Mouse (Mus musculus): ENCODE measurements at regions not wholly inside any gene's neighbourhood (a gene's known extent, or its start where the extent isn't known, plus 50 kb on each side); places are given as distances from the start of the nearest gene placed in this dataset.

DNA sequence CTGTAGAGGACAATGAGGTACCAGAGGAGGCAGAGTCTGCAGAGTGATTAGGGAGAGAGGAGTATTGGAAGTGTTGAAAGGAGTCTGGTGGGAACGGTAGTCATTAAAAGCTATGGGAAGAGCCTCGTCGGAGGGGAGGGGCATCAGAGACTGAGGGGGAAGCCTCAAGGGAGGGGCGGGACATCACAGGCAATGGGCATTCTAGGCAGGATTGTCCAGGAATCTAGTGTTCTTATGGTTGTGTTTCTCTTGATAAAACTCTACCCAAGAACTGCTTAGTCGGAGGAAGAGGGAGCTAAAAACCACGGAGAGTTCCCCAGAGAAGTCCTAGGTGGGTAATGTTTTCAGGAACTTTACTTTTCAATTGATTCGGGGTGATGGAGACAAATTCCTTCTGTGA lies 90.2 kb downstream of the Sec23ip start:
- no peak for DNase-seq (ENCODE audit: low spot score)

DNA sequence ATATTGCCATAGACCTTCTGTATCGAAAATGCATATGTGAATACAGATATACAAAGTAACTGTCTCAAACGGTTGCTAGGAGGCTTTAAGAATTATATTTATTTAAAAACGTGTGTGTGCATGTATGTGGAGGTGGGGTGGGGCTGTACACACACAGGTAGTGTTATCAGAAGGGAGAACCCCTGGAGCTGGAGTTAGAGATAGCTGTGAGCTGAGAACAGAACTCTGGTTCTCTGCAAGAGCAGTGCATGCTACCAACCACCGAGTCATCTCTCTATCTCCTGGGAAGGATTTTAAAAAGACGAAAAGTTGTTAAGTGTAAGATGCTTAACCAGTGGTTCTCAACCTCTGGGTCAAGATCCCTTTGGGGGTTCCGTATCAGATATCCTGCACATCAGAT lies 91.7 kb downstream of the Sec23ip start:
- DNase-seq (ENCODE audit: low spot score): no peak

DNA sequence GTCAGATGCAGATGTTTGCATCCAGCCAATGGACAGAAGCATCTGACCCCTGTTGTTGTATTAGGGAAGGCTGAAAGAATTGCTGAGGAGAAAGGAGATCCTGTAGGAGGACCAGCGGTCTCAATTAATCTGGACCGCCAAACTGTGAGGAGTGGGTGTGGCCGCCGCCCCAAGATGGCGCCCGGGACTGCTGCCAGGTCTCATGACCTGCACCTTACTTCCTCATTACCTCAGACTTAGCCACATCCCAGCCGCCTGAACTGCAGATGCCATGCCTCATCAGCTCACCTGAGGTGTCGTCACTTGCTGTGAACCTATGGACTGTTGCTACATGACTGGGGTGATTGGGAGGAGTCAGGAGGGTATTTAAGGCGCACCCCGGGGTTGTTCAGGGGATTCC lies 97.8 kb downstream of the Sec23ip start:
- DNase-seq (ENCODE audit: low spot score): no peak

DNA sequence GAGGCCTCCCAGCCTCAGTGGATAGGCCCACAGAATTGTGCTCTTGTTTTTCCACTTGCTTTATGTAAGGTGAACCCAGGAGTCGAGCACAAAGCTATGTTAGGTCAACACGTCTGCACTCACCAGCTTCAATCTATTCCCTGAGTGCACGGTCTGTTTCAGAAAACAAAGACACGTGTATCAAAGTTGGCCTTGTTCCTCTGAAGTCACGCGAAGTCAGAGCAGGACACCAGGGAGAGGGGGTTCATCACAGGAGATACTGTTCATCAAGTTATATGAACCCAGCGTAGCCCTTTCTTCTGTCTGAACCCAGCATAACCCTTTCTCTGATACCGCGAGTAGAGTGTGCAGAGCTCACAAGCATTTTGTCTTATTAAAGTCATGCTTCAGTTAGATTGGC lies 98.8 kb downstream of the Sec23ip start:
- no peak for DNase-seq (ENCODE audit: low spot score)

DNA sequence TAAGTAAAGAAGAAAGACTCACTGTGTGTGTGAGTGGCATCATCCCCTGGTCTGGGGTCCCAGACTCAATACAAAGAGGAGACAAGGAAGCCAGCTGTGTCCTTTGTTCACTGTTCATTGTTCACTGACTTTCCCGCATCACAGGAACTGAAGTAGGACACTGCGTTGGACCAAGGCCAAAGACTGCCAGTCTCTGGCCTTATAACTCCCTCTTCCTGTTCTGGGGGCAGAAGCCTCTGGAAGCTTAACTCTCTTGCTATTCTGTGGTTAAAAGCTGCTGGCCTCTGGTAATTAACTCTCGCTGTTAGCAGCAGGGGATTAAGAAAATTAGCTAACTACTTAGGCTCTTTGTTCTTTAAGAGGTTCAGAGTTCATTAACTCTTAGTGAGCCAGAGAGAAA lies 104.5 kb downstream of the Sec23ip start:
- DNase-seq (ENCODE audit: low spot score): no peak

DNA sequence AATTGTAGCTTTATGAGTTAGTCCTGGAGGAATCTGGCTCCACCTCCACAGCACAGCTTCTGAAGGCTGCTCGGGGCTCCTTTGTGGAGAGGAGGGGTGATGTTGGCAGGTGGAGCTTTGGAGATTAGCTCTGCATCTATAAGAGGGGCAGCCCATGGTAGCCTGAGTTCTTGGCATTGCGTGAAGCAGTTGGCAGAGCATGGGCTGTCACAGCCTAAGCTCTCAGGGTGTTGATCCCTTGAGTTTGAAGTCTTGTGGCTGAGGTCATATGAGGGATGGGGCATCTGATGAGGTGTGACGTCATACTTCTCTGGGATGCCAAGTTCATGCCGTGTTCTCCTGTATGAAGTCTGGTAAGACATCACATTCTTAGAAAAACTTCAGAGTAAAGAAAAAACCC lies 109.5 kb downstream of the Sec23ip start:
- DNase-seq (ENCODE audit: low spot score): no peak

DNA sequence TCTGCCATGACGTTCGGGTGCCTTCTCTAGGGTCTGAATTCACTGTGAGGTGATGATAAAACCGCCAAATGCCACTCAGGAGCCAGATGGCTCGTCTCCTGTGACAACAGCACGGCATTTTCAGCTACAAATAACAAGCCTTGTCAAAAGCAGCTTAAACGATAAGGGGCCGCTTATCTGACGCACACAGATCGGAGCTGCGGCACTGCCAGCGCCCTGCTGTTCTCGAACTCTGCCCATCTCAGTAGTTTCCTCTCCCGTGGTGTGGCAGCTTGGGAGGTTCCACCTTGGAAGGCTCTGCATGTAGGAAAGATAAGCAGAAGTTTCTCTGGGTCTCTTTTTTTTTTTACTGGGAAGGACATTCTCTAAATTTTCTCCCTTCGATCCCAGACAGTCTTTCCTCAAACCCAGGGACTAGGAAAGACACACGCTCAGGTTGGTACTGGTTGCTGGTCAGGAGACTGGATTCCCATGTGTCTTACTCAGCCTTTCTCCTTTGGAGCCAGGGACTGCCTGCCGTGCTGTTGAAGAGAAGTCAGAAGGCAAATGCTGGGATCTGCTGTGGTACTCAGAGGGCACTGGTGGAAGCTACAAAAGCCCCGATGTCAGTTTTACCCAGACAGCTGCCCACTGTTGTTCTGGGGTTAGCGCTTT lies 110.1 kb downstream of the Sec23ip start:
- DNase-seq (ENCODE audit: low spot score): peak; percentile 78

DNA sequence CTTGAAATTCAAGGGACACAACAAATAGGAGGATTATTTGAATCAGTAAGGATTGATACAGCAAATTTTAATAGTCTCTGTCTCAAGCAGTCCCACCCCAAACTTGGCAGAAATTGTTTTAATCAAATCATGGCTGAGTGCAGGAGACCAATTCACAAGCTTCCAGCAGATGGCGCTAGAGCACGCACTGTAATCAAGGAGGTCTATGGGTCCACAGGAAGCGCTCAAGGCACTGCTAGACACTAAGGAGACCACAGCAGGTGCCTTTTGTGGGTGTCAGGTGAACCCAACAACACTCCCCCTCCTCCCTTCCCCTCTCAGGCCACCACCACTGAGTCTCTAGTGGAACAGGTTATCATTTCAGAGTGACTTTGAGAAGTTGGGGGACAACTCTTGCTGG lies 115.4 kb downstream of the Sec23ip start:
- DNase-seq (ENCODE audit: low spot score): peak; percentile 72

DNA sequence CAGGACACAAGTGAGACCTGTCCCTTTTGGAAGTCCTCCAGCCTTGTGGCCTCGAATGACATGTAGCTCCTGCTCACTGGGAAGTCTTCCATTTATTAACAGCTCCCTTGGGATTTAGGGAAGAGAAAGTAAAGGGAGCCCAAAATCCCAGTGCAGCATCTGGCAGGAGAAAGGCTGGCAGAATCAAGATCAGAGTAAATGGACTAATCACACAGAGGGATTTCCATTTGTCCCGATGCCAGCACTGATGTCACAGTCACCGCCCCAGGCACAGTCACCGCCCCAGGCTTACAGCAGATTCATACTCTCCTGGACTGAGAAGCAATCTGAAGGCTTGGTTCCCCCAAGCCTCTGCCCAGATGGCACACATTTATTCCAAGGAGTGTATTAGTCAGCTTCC lies 116.0 kb downstream of the Sec23ip start:
- DNase-seq (ENCODE audit: low spot score): no peak

DNA sequence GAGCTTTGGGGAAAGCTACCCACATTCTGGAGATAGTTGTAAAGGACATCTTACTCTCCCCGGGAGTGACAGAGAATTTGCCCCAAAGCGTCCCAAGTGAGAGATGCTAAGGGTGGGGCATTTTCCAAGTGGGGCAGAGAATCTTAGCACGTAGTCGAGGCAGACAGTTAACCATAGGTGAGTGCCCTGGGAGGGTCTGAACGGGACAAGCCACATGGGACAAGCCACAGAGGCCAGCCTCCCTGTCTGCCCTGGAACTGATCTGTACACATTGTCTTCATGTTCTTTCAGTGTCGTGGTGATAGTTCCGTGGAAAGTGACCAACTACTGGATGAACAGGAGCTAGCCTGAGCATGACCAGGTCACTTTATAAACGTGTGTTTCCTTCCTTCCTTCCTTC lies 116.6 kb downstream of the Sec23ip start:
- no peak for DNase-seq (ENCODE audit: low spot score)

DNA sequence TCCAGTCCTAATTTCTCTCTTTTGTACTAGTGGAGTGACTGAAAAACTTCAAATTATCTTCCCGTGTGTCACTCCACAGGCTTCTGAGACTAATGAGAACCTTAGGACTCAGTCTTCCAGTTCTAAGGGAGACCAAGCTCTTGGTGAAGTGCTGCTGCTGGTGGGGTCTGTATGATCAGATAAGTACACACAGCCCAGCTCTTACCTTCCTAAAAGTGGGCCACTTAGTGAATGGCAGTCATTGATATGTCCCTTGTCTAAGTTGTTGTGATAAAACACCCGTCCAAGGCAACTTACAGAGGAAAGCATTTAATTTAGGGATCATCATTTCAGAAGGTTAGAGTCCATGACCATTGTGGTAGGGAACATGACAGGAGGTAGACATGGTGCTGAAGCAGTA lies 124.1 kb downstream of the Sec23ip start:
- DNase-seq (ENCODE audit: low spot score): no peak

DNA sequence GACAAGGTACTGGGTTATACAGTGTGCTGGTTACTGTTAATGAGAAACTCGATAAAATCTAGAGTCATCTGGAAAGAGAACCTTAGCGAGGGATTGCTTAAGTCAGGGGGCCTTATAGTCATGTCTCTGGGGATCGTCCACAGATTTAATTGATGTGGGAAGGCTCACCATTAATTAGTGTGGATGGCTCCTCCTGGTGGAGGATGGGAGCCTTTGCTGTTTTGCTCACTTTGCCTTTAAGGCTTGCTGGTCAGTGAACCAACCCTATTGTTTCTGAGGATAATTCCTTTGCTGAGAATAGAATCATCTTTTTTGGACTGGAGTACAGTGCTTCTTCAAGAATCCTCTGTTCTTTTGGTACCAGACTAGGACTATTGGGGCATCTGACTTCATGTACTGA lies 139.3 kb downstream of the Sec23ip start:
- no peak for DNase-seq (ENCODE audit: low spot score)

DNA sequence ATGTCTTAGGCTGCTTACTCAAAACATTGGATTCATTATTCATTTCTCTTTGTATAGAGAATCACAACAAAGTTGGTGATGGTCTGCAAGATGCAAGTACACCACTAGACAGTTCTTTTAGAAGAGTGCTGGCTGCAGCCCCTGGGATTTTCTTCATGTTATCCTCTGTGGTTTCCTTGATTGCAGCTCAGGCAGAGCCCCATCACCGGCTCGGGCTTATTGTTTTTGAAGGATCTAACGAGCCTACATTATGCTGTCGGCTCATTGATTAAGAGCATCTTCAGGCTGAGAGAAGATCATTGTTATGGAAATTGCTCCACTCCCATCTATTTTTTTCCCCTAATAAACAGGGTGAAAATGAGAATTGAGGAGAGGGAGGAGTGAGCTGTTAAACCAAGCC lies 140.8 kb downstream of the Sec23ip start:
- no peak for DNase-seq (ENCODE audit: low spot score)

DNA sequence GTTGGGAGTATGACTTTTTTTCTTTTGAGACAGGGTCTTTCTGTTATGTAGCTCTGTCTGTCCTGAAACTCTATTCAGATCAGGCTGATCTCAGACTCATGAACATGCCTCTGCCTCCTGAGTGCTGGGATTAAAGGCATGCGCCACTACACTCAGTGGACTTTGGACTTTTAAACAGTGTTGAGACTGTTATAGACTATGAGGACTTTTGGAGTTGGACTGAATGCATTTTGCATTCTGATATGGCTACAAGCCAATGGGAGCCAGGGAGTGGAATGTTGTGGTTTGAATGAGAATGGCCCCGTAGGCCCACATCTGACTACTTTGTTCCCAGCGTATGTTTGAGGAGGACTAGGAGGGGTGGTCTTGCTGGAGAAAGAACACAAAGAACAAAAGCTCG lies 165.4 kb downstream of the Sec23ip start:
- no peak for DNase-seq (ENCODE audit: low spot score)

DNA sequence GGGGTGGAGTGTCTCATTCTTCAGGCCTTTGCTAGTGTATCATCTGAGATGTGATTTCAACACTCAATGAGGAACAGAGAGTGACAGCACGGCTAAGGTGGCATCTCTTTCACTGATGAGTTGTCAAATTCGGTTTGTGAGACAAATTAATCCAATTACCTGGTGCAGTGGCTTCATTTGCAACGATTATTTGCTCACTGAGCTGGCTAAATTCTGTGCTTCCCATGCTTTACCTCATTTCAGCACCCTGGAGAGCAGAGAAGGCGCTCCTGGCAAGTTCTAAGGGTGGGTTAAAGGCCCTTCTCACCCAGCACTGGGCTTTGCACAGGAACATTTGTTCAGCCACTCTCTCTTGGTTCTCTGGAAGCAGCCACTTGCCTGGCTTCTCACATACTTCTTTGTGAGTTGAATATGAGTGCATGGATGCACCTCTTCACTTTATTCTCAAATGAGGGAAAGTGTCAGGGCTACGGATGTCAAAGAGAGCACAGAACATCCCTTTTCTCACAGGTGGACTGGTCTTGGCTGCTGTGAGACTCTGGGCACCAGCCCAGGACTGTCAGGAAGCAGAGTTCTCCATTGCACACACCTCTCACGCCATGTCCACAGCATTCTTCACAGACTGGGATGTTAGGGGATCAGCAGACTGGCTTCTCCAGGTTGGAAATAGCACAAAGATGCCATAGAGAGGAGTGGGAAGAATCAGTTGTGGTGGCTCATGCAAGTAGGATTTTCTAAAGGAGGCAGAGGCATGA lies 193.4 kb downstream of the Sec23ip start:
- no peak for DNase-seq (ENCODE audit: low spot score)

DNA sequence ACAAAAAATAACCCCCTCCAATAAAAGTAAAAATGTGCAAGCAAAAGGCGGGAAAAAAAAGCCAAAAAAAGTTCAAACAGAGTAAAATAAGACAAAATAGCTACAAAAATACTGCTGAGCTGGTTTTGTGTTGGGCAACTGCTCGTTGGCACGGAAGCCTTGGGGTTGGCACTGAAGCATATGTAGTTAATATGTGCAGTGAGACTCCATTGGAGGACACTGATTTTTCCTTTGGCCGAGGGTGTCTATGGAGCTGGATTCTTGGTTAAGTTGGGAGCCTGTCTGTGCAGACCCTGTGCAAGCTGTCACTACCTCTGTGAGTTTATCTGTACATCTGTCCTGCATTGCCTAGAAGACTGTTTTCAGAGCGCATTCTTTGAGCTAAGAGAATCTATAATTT lies 215.8 kb downstream of the Sec23ip start:
- no peak for DNase-seq (ENCODE audit: low spot score)

DNA sequence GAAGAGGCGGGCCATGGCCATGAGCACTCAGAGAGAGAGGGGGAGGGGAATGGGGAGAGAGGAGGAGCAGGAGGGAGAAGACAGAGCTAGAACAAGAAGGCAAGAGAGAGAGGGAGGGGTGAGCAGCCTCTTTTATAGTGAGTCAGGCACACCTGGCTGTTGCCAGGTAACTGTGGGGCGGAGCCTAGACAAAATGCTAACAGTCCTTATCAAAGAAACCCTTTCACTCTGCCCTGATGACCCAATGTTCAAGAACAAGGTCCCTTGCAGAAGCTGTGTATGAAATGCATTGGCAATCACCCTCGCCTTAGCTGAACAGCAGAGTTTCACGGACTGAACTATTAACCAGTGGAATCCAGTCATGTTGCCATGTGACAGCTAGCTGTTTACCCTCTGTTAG lies 235.2 kb downstream of the Sec23ip start:
- DNase-seq (ENCODE audit: low spot score): no peak

DNA sequence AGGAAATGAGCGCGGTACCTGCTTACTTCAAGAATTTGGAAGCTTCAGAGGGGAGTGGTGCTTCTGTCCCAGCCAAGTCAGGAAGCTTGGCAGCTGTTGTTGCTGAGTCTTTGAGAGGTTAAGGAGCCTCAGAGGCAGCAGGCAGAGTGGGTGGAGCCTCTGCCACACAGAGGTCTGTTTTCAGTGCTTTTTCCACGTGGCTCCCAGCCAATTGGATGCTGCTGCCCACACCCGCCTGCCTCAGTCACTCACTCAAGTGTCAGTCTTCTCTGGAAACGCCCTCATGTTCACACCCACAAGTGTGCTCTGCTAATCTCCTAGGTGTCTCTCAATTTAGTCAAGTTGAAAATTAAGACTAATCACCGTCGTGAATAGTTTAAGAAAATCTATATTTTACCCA lies 236.1 kb downstream of the Sec23ip start:
- DNase-seq (ENCODE audit: low spot score): no peak

DNA sequence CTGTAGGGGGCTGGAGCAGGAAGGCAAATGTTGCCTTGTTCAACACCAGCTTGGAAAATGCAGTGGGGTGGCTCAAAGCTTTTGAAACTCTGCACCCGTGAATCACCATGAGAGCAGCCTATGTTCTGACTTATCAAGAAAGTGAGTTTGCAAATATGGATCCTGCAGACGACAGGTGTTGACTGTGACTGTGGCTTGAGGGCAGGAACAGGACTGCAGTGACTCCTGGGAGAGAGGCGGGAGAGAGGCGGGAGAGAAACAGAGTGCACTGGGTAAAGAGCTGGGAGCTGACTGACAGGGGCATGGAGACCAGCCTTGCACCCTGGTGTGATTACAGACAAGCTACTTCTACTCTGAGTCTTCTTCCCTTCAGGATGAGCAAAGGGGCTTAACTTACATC lies 254.0 kb downstream of the Sec23ip start:
- no peak for DNase-seq (ENCODE audit: low spot score)

DNA sequence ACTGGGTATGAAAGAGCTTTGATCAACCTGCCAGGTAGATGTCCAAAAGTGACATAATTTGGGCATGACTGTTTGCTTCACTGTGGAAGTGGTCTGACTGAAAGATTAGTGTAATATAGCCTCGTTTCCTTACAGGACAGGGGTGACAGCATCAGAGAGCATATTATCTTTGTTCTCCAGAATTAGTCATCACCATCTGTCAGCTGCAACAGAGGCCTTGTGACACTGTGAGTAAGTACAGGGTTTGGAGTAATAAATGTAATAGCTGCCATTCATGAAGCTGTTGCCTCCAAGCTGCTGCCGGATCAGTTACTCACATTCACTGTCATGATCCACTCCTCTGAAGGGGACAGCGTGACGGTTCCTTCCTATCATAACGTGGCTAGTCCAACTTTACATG lies 254.4 kb upstream of the Plpp4 start:
- no peak for DNase-seq (ENCODE audit: low spot score)

DNA sequence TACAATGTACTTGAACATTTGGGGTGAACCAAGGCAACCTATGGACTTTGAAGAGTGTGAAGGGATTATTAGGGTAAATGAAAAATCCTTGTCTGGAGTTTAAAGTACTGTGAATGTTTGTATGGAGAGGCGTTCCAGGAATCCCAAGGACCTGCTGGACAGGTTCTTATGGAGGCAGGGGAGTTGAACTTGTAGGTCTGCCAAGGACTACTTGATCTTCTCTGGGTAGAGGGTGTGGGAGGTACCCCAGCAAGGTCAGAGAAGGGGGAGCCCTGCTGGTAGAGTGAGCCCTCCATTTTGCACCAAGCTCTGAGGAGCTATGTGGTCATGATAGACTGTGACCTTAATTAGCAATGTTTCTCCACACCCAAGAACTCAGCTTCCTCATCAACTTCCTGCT lies 253.7 kb upstream of the Plpp4 start:
- no peak for DNase-seq (ENCODE audit: low spot score)

DNA sequence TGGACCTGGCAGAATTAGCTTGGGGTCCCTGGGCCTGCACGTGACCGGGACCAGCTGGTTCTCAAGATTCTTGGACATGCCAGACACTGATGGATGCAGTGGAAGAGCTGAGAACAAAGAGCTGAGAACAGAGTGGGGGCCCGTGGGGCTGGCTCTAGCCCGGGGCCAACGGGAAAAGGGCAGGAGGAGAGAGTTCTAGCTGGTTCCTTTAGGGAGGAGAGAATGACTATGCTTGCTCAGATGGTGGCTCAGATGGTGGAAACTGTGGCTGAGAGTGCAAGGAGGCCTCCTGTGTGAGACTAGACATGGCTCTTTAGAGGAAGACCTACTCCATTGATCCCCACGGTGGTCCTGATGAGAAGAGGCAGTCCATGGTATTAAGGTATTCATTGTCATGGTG lies 240.5 kb upstream of the Plpp4 start:
- no peak for DNase-seq (ENCODE audit: low spot score)

DNA sequence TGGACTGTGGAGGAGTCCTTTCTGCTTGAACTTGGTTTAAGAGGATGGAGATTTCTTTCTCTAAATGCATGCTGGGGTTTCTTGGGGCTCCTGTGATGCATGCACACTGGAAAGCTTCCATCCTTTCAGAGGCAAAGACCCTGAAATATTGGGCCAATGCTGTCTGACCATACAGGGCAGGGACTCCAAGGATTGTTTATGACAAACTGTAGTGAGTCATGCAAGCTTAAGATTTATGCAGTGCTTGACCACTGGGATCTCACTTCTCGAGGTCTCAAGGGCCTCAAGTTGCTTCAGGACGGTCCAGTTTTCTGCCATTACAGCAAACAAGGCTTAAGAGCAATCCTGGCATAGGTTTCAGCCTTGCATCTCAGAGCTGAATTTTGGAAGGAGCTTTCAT lies 229.7 kb upstream of the Plpp4 start:
- no peak for DNase-seq (ENCODE audit: low spot score)

DNA sequence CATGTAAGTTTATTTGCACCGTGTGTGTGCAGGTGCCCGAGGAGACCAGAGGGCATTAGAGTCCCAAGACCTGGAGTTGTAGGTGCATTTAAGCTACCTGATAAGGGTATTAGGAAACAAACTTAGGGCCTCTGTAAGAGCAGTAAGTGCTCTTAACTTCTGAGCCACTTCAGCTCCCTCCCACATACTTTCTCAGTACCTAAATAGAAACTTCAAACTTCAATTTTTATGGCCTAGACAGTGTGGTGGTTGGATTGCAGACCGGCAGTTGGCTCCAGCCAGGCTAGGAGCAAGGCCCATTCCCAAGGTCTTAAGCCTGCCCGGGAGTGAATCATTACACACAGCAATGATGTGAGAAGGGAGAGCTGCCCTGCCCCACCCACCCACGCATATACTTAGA lies 208.8 kb upstream of the Plpp4 start:
- DNase-seq (ENCODE audit: low spot score): no peak
